Mouse (Mus musculus) G1E (cell line): ENCODE measurements around the gene Ssbp4. TPM values are rescaled to one million over a fixed set of nuclear protein-coding genes. Genes with fewer than 3 reads are reported as not detected.
"Not testable (repeated sequence)": the region's sequence is repeated elsewhere in the genome, so short reads cannot be mapped to it uniquely, and the experiment has no call there.

ENCODE experiments used
- ATAC-seq: 2 replicates; pipeline ENCODE4 v1.8.0; 2016; ENCODE audit warnings: mild to moderate bottlenecking; ENCODE audit not compliant: insufficient number of reproducible peaks, poor library complexity, low FRiP score, severe bottlenecking; ENCODE audit errors: extremely low read depth
- DNase-seq: peaks from one replicate; pipeline ENCODE4 v3.0.0; 2012; ENCODE audit warnings: low spot score
- H3K27me3 ChIP-seq: 2 replicates; pipeline ENCODE4 v1.6.1; 2012; ENCODE audit warnings: mild to moderate bottlenecking, low read length, inconsistent platforms; ENCODE audit not compliant: insufficient read depth
- H3K36me3 ChIP-seq: replicated peaks from 2 replicates; pipeline ENCODE3; 2012; ENCODE audit warnings: mild to moderate bottlenecking, inconsistent platforms
- H3K4me1 ChIP-seq: 2 replicates; pipeline ENCODE4 v1.6.1; 2012; ENCODE audit warnings: low read depth, low read length, inconsistent platforms, mixed read lengths; ENCODE audit not compliant: insufficient read depth
- H3K4me3 ChIP-seq: 2 replicates; pipeline ENCODE4 v1.5.1; 2012; ENCODE audit warnings: low read depth, mild to moderate bottlenecking, inconsistent platforms, low read length, moderate library complexity, mixed read lengths
- H3K9me3 ChIP-seq: replicated peaks from 2 replicates; pipeline ENCODE4 v1.6.1; 2012; ENCODE audit warnings: inconsistent platforms
- CTCF ChIP-seq: IDR thresholded peaks from 2 replicates; pipeline ENCODE4 v1.5.1; 2012; ENCODE audit warnings: low read depth, low read length, inconsistent platforms, mixed read lengths
- GATA1 ChIP-seq: IDR thresholded peaks from 2 replicates; pipeline ENCODE4 v1.6.1; 2012; ENCODE audit warnings: borderline replicate concordance, low read length, inconsistent platforms, mixed read lengths
- GATA2 ChIP-seq: IDR thresholded peaks from 2 replicates; pipeline ENCODE4 v1.6.1; 2012; ENCODE audit warnings: low read depth, low read length, inconsistent platforms, borderline replicate concordance
- POLR2AphosphoS5 ChIP-seq: IDR thresholded peaks from 2 replicates; pipeline ENCODE4 v1.6.1; 2012; ENCODE audit warnings: low read depth, low read length, inconsistent platforms; ENCODE audit not compliant: insufficient replicate concordance
- TAL1 ChIP-seq: conservative IDR thresholded peaks from 2 replicates; pipeline ENCODE4 v1.6.1; 2012; ENCODE audit warnings: low read depth, low read length, inconsistent platforms, mixed read lengths
- polyA plus RNA-seq: library from polyadenylated mRNA; stranded (reverse); fragments of >175 nt; gene quantifications from 2 replicates; pipeline ENCODE4 v1.2.3, GENCODE M21; 2012
- total RNA-seq, 2 experiments: library from RNA; stranded (forward) in 1 of 2; stranded (reverse) in 1 of 2; fragments of 200-1000 nt in 1 of 2; fragments of >200 nt in 1 of 2; fragmentation: Nextera tagmentation in 1 of 2; gene quantifications; 2 replicates each; pipeline ENCODE4 v1.2.3; 2014 to 2017

Ssbp4 gene
- total and polyA plus RNA-seq, 3 experiments = 21.7 to 606 (median 51.7) TPM

GRCm38 (mm10) chr8:70596216-70596615 is 12.5 kb downstream of the Ssbp4 start:
- Histone ChIP-seq H3K4me3 (no peak overlapping the region), H3K27me3 (no peaks in the 10 kb centered on the region; the same call in 1 of the 2 replicates), H3K9me3 (peaks cover 25% of the 10 kb centered on the region), H3K4me1 (peaks cover 40% of the 10 kb centered on the region), H3K36me3 (peaks cover 86% of the 10 kb centered on the region)
- DNase-seq (no peak), ATAC-seq (no peak)
- TF ChIP-seq CTCF (no peak), GATA1 (no peak), POLR2AphosphoS5 (no peak)

GRCm38 (mm10) chr8:70595811-70596210 is 12.9 kb downstream of the Ssbp4 start:
- H3K36me3 ChIP-seq = peaks cover 85% of the 10 kb centered on the region
- no peak for ATAC-seq
- peaks cover 36% of the 10 kb centered on the region for H3K4me1 ChIP-seq
- no peak for TF ChIP-seq TAL1
- TF ChIP-seq CTCF = no peak
- DNase-seq = no peak
- H3K4me3 ChIP-seq = no peak overlapping the region; the same call in 1 of the 2 replicates
- no peaks in the 10 kb centered on the region; the same call in 1 of the 2 replicates for H3K27me3 ChIP-seq
- H3K9me3 ChIP-seq = peaks cover 25% of the 10 kb centered on the region

- DNase-seq (peak; percentile 59), ATAC-seq (no peak)
- peaks cover 85% of the 10 kb centered on the region for H3K36me3 ChIP-seq
- H3K27me3 ChIP-seq = no peaks in the 10 kb centered on the region
- TF ChIP-seq CTCF (no peak), GATA2 (no peak), TAL1 (no peak), GATA1 (no peak), POLR2AphosphoS5 (no peak)
- peaks cover 30% of the 10 kb centered on the region for H3K4me1 ChIP-seq
- H3K4me3 ChIP-seq = peak overlapping the region; percentile 81
- peaks cover 25% of the 10 kb centered on the region for H3K9me3 ChIP-seq
These were observed 13.8 kb downstream of the Ssbp4 start for GRCm38 (mm10) chr8:70594621-70595564.

GRCm38 (mm10) chr8:70593961-70594609 is 14.6 kb downstream of the Ssbp4 start, which contains the start of gene Isyna1:
Isyna1 (plus strand) TSS chr8:70594373.
- no peaks in the 10 kb centered on the region for H3K27me3 ChIP-seq
- H3K36me3 ChIP-seq = peaks cover 84% of the 10 kb centered on the region
- peak; percentile 96 for DNase-seq
- peak within 1 kb of the TSS; percentile 81 for H3K4me3 ChIP-seq
- peak; percentile 90 for ATAC-seq
- TF ChIP-seq TAL1 = no peak
- TF ChIP-seq POLR2AphosphoS5 = no peak
- H3K9me3 ChIP-seq = peaks cover 25% of the 10 kb centered on the region
- H3K4me1 ChIP-seq = peaks cover 30% of the 10 kb centered on the region

GRCm38 (mm10) chr8:70593173-70593572 is 15.5 kb downstream of the Ssbp4 start:
- peaks cover 17% of the 10 kb centered on the region for H3K9me3 ChIP-seq
- DNase-seq (no peak), ATAC-seq (no peak)
- H3K4me3 ChIP-seq = peak overlapping the region; percentile 81; the same call in 1 of the 2 replicates
- peaks cover 30% of the 10 kb centered on the region for H3K4me1 ChIP-seq
- no peaks in the 10 kb centered on the region for H3K27me3 ChIP-seq
- peaks cover 80% of the 10 kb centered on the region for H3K36me3 ChIP-seq
- no peak for TF ChIP-seq GATA2
- TF ChIP-seq POLR2AphosphoS5 = no peak
- TF ChIP-seq GATA1 = no peak
- no peak for TF ChIP-seq TAL1
- no peak for TF ChIP-seq CTCF

- TF ChIP-seq GATA2 (no peak), TAL1 (no peak), GATA1 (no peak), POLR2AphosphoS5 (no peak), CTCF (no peak)
- H3K36me3 ChIP-seq = peaks cover 79% of the 10 kb centered on the region
- H3K9me3 ChIP-seq = peaks cover 5% of the 10 kb centered on the region; the same call in 1 of the 2 replicates
- DNase-seq (no peak), ATAC-seq (no peak)
- H3K4me3 ChIP-seq = no peak overlapping the region
- H3K27me3 ChIP-seq = no peaks in the 10 kb centered on the region
- peaks cover 30% of the 10 kb centered on the region for H3K4me1 ChIP-seq
These were observed 17.1 kb downstream of the Ssbp4 start for GRCm38 (mm10) chr8:70591569-70591968.

GRCm38 (mm10) chr8:70587955-70588354 is 20.7 kb downstream of the Ssbp4 start:
- not testable (repeated sequence) for H3K27me3 ChIP-seq

More at GRCm38 (mm10) chr8:70587955-70588354, 20.7 kb downstream of the Ssbp4 start:
- not testable (repeated sequence) for H3K4me3 ChIP-seq, DNase-seq, H3K9me3 ChIP-seq, ATAC-seq, H3K4me1 ChIP-seq
- H3K36me3 ChIP-seq = peaks cover 92% of the 10 kb centered on the region
